Mouse (Mus musculus) adrenal gland, postnatal 10 days (tissue): ENCODE measurements around the gene Fuca1. TPM values are rescaled to one million over a fixed set of nuclear protein-coding genes. Genes with fewer than 3 reads are reported as not detected.
"Not testable (repeated sequence)": the region's sequence is repeated elsewhere in the genome, so short reads cannot be mapped to it uniquely, and the experiment has no call there.

ENCODE experiments used
- DNase-seq: peaks from one replicate; pipeline ENCODE4 v3.0.0; 2021; ENCODE audit warnings: mixed read lengths
- total RNA-seq, 2 experiments: library from RNA; stranded (reverse); gene quantifications; 2 replicates each; pipeline ENCODE4 v1.2.3; 2021

Gene Fuca1
- total RNA-seq, 2 experiments from 2014 or later, result 96.9 to 109 TPM

GRCm38 (mm10) chr4:135953179-135953578 is 32.6 kb downstream of the Fuca1 start:
- no peak for DNase-seq

- peak; percentile 85 for DNase-seq
These were observed 33.7 kb downstream of the Fuca1 start for GRCm38 (mm10) chr4:135954241-135954640.

GRCm38 (mm10) chr4:135955886-135956285 is 35.4 kb downstream of the Fuca1 start:
- no peak for DNase-seq

- peak; percentile 73 for DNase-seq
These were observed 37.8 kb downstream of the Fuca1 start for GRCm38 (mm10) chr4:135958354-135958753.

- peak; percentile 89 for DNase-seq
These were observed 40.2 kb downstream of the Fuca1 start for GRCm38 (mm10) chr4:135960717-135961116.

GRCm38 (mm10) chr4:135961709-135962108 is 41.2 kb downstream of the Fuca1 start:
- DNase-seq, result no peak

GRCm38 (mm10) chr4:135962198-135962597 is 41.7 kb downstream of the Fuca1 start:
- no peak for DNase-seq

GRCm38 (mm10) chr4:135962946-135963345 is 42.4 kb downstream of the Fuca1 start:
- no peak for DNase-seq

GRCm38 (mm10) chr4:135963457-135964193 is 43.1 kb downstream of the Fuca1 start, which contains the start of gene Gale:
Gene Gale, plus strand, starts transcription at chr4:135963727.
- peak; percentile 98 for DNase-seq

- DNase-seq, result peak; percentile 82
These were observed 43.9 kb downstream of the Fuca1 start for GRCm38 (mm10) chr4:135964426-135964825.

- no peak for DNase-seq
These were observed 44.6 kb downstream of the Fuca1 start for GRCm38 (mm10) chr4:135965113-135965512.

GRCm38 (mm10) chr4:135966283-135966682 is 45.7 kb downstream of the Fuca1 start:
- no peak for DNase-seq

- DNase-seq, result no peak
These were observed 46.7 kb downstream of the Fuca1 start for GRCm38 (mm10) chr4:135967086-135967760.

GRCm38 (mm10) chr4:135968271-135968869 is 47.8 kb downstream of the Fuca1 start:
- DNase-seq, result no peak

GRCm38 (mm10) chr4:135969070-135969750 is 48.7 kb downstream of the Fuca1 start:
- no peak for DNase-seq

GRCm38 (mm10) chr4:135970585-135970984 is 50.0 kb downstream of the Fuca1 start:
- DNase-seq, result no peak

GRCm38 (mm10) chr4:135971805-135972555 is 51.4 kb downstream of the Fuca1 start:
- DNase-seq, result no peak

GRCm38 (mm10) chr4:135972556-135972906 is 52.0 kb downstream of the Fuca1 start, which contains the start of gene Lypla2:
Gene Lypla2, minus strand, starts transcription at chr4:135972626.
- peak; percentile 94 for DNase-seq

GRCm38 (mm10) chr4:135972911-135973811 is 52.6 kb downstream of the Fuca1 start:
- no peak for DNase-seq

GRCm38 (mm10) chr4:135976146-135976545 is 55.6 kb downstream of the Fuca1 start:
- DNase-seq, result no peak

GRCm38 (mm10) chr4:135980223-135980622 is 59.7 kb downstream of the Fuca1 start:
- not testable (repeated sequence) for DNase-seq
